Mouse (Mus musculus): Measurements from ENCODE around the gene Nr5a2. TPM values are rescaled to one million over a fixed set of nuclear protein-coding genes. Genes with fewer than 3 reads are reported as not detected.
"Not testable (repeated sequence)": the region's sequence is repeated elsewhere in the genome, so short reads cannot be mapped to it uniquely, and the experiment has no call there.

Gene Nr5a2
- polyA plus RNA-seq, 1 experiment from 2014 or later, result 1.6 TPM

DNA sequence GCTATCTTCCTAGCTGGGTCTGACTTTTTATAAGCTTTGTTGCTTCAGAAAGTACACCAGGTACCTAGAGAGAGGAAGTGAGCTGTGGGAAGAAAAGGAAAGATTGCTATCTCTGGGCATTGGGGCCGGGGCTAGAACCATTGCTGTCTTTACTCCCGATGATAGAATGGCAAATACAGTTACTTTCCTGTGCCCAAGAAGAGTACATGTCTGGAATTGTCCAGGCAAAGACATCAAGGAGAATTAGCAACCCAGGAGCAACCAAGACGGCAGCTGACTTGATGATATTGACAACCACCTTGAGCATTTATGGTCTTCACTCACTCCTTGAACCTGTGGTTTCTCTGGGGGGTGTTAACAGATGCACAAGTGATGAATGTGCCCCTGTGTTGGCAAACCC, 130.3 kb downstream of the Nr5a2 start:
- no peak overlapping the region for H3K9ac ChIP-seq
- no peaks in the 10 kb centered on the region for H3K27me3 ChIP-seq
- H3K4me1 ChIP-seq, result 0 out of 2 replicates have a peak, but pooled peaks cover 9% of the 10 kb centered on the region
- no peaks in the 10 kb centered on the region for H3K36me3 ChIP-seq
- WGBS, result 88% methylated on average over 3 of the region's 3 CpGs
- H3K4me2 ChIP-seq, result no peak overlapping the region
- H3K4me3 ChIP-seq, result no peak overlapping the region
- no peak for ATAC-seq (ENCODE audit: insufficient number of reproducible peaks, insufficient read depth, low FRiP score, low TSS enrichment, low read depth)
- H3K9me3 ChIP-seq, result no peaks in the 10 kb centered on the region
- H3K27ac ChIP-seq, result no peak overlapping the region

DNA sequence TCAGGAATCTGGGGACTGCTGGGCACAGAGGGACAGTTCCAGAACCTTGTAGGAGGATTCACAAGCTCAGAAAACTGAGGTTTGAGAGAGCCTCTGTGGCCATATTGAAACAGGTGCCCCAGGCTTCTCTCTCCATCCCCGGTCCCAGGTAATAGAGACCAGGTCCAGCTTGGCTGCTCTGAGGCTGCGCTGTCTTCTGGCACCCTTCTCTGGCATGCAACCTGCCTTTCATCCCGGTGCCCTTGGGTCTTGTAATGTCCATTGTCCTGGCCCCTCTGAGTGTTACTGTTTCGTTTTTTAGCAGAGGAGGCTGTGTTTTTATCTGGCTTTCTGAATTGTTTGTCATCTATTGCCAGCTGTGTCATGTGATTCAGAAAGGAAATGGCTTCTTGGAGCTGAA, 136.4 kb downstream of the Nr5a2 start:
- Histone ChIP-seq H3K36me3 (no peaks in the 10 kb centered on the region), H3K9me3 (no peaks in the 10 kb centered on the region), H3K9ac (no peak overlapping the region), H3K4me3 (no peak overlapping the region), H3K4me1 (no peaks in the 10 kb centered on the region), H3K27ac (no peak overlapping the region), H3K27me3 (no peaks in the 10 kb centered on the region), H3K4me2 (no peak overlapping the region)
- WGBS, result 76% methylated on average over 4 of the region's 4 CpGs
- ATAC-seq (ENCODE audit: insufficient number of reproducible peaks, insufficient read depth, low FRiP score, low TSS enrichment, low read depth), result no peak

DNA sequence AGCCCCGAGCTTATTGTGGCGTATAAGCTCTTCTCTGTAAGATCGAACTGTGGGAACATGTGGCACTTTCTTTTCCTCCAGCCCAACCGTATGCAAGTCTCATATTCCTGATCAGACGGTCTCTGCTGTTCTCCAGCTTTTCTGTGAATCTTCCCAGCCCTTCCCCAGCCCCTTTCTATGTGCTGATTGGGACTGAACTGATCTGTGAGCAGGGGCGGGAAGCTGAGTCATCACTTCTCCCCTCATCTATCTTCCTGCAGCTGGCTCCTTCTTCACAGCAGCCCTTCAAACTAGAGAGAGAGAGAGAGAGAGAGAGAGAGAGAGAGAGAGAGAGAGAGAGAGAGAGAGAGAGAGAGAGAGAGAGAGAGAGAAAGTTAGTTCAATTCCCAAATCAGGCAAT, 159.6 kb downstream of the Nr5a2 start:
- Histone ChIP-seq H3K4me2 (no peak overlapping the region), H3K4me1 (no peaks in the 10 kb centered on the region), H3K9ac (no peak overlapping the region), H3K4me3 (no peak overlapping the region), H3K36me3 (no peaks in the 10 kb centered on the region), H3K27ac (no peak overlapping the region), H3K9me3 (no peaks in the 10 kb centered on the region), H3K27me3 (no peaks in the 10 kb centered on the region)
- WGBS, result 72% methylated on average over 6 of the region's 6 CpGs
- no peak for ATAC-seq (ENCODE audit: insufficient number of reproducible peaks, insufficient read depth, low FRiP score, low TSS enrichment, low read depth)

DNA sequence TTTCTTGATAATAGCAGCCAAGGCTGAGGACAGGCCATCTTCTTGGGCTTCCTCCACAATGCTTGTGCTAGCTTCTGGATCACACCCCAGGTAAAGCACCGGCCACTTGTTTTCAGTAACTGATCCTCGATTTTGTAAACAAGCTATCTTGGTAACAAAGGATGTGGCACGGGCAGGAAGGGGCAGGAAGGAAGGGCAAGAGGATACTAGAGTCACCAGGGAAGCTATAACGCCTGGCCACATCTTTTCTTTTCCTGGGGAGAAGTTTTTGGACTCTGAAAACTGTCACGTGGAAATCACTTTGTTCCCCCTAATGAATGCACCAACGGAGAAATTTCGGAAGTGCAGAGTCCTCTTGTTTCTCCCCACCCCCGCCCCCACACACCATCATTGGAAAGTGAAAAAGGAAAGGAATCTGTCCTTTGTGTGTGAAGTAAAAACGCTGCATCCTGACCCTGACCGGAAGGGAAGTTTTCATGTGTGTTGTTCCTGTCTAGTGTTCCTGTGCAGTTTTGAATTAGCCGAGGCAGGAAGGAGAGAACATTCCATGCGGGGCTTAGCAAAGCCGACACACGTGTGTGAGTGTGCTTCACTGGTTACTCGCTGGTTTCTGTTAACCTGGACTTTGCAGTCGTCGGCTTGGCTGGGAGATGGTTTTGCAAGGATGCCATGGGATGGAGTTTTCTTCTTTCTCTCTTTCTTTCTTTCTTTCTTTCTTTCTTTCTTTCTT, 163.7 kb downstream of the Nr5a2 start:
- H3K27me3 ChIP-seq, result no peaks in the 10 kb centered on the region
- H3K4me2 ChIP-seq, result peak overlapping the region; percentile 31
- H3K27ac ChIP-seq, result no peak overlapping the region
- H3K36me3 ChIP-seq, result no peaks in the 10 kb centered on the region
- 29% methylated on average over 17 of the region's 17 CpGs for WGBS
- no peak for ATAC-seq (ENCODE audit: insufficient number of reproducible peaks, insufficient read depth, low FRiP score, low TSS enrichment, low read depth)
- no peak overlapping the region for H3K9ac ChIP-seq
- H3K4me1 ChIP-seq, result no peaks in the 10 kb centered on the region
- no peaks in the 10 kb centered on the region for H3K9me3 ChIP-seq
- no peak overlapping the region for H3K4me3 ChIP-seq

DNA sequence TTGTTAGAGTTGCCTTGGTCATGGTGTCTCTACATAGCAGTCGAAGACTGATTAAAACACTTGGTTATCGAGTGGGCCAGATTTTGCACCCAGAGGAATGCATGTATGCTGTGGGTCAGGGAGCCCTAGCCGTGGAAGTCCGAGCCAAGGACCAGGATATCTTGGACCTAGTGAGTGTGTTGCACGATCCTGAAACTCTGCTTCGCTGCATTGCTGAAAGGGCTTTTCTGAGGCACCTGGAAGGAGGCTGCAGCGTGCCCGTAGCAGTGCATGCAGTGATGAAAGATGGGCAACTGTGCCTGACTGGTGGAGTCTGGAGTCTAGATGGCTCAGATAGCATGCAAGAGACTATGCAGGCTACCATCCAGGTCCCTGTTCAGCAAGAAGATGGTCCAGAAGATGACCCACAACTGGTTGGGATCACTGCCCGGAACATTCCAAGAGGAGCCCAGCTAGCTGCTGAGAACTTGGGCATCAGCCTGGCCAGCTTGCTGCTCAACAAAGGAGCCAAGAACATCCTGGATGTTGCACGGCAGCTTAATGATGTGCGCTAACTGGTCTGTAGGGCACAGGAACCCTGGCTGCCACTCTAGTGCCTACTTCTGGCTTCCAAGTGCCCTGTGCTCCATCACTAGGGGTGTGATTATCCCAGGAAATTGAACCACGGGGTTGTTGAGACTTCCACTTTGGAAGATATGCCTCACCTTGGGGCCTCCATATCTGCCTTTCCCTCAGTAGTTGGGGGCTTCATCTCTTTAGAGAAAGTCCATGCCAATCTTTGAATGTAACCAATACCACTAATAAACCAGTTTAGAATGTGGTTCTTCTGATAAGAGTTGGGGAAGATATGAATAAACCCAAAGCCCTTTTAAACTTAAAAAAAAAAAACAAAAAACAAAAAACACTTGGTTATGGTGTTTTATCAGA, 167.0 kb downstream of the Nr5a2 start:
- H3K4me2 ChIP-seq; H3K36me3 ChIP-seq; H3K9ac ChIP-seq; H3K27me3 ChIP-seq; ATAC-seq (ENCODE audit: insufficient number of reproducible peaks, insufficient read depth, low FRiP score, low TSS enrichment, low read depth); H3K27ac ChIP-seq; H3K9me3 ChIP-seq; H3K4me1 ChIP-seq; H3K4me3 ChIP-seq: not testable (repeated sequence)
- 95% methylated on average over 12 of the region's 12 CpGs for WGBS
